Mouse (Mus musculus) left cerebral cortex, postnatal 25 days (tissue): ENCODE measurements around the gene Gm21788. TPM values are rescaled to one million over a fixed set of nuclear protein-coding genes. Genes with fewer than 3 reads are reported as not detected.
"Not testable (repeated sequence)": the region's sequence is repeated elsewhere in the genome, so short reads cannot be mapped to it uniquely, and the experiment has no call there.

ENCODE experiments used
- DNase-seq, 2 experiments: peaks; one replicate each; pipeline ENCODE4 v3.0.0; 2022; ENCODE audit warnings: low spot score in 2 of 2, mixed read lengths in 1 of 2
- intact Hi-C: fragments of 180-260 bp; cut with DNase I; formaldehyde crosslinking; loops from one replicate; pipeline ENCODE4 v1.15.1; 2025
- total RNA-seq, 2 experiments: library from RNA; stranded (reverse); gene quantifications; 2 replicates each; pipeline ENCODE4 v1.2.3; 2021

The Gm21788 gene
- not detected for total RNA-seq

- intact Hi-C loops, DNase-seq: not testable (repeated sequence)
Observed at GRCm38 (mm10) chrY:7404710-7405109, at the start of gene Gm21788. Gene Gm21788 (plus strand): TSS chrY:7405010.

Other genes starting within 250 kb of the Gm21788 start
- gene Gm21244, start 235.7 kb upstream of the Gm21788 start, total RNA-seq: not detected
- gene Gm28998, start 151.2 kb upstream of the Gm21788 start, total RNA-seq: not detected
- gene Gm20826, start 233.5 kb downstream of the Gm21788 start, total RNA-seq: not detected